Mouse (Mus musculus): ENCODE results near the gene Olfr1057. TPM values are rescaled to one million over a fixed set of nuclear protein-coding genes. Genes with fewer than 3 reads are reported as not detected.
"Not testable (repeated sequence)": the region's sequence is repeated elsewhere in the genome, so short reads cannot be mapped to it uniquely, and the experiment has no call there.

Gene Olfr1057
- polyA plus RNA-seq (2016; fragmentation: Nextera tagmentation; extraction: Ambion mirVana), result not detected in 2 replicates

DNA sequence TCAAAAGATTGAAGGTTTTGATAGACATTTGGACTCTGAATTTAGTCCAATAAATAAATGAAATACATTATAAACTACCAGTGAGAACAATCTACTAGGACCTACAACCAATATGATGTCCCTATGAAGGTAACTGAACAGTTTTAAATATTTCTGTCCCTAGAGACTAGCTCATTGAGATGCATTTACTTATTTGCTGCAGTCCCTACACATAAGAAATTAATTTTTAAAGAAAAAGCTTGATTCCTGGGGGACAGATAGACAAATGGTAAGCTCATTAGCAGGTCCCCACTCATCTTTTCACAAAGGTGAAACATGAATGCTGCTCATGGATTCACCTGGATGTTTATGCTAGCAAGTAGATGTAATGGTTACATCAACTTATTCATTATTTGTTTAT lies at the start of gene Olfr1057:
TSS of gene Olfr1057 (minus strand) at position 101 of the 400 bp plus-strand sequence.
- H3K4me3 ChIP-seq, result no peak within 1 kb of the TSS
- no peak within 1 kb of the TSS for H3K27ac ChIP-seq
- no peaks in the 10 kb centered on the region for H3K36me3 ChIP-seq
- no peaks in the 10 kb centered on the region for H3K9me3 ChIP-seq (replicated peaks)
- H3K27me3 ChIP-seq (ENCODE audit: low read depth, poor library complexity, severe bottlenecking), result no peaks in the 10 kb centered on the region
- H3K4me1 ChIP-seq, result no peaks in the 10 kb centered on the region
- no peak for DNase-seq (ENCODE audit: low spot score)

DNA sequence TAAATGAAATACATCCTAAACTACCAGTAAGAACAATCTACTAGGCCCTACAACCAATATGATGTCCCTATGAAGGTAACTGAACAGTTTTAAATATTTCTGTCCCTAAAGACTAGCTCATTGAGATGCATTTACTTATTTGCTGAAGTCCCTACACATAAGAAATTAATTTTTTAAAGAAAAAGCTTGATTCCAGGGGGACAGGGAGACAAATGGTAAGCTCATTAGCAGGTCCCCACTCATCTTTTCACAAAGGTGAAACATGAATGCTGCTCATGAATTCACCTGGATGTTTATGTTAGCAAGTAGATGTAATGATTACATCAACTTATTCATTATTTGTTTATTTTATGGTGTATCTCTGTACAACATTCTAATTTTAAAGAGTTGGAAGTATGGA lies 48.5 kb upstream of the Olfr1057 start, which contains the start of gene Olfr1062:
TSS of gene Olfr1062 (minus strand) at position 101 of the 400 bp plus-strand sequence.
- H3K36me3 ChIP-seq; H3K9me3 ChIP-seq (replicated peaks); H3K4me3 ChIP-seq; H3K27me3 ChIP-seq (ENCODE audit: low read depth, poor library complexity, severe bottlenecking); H3K4me1 ChIP-seq; H3K27ac ChIP-seq; DNase-seq (ENCODE audit: low spot score): not testable (repeated sequence)

DNA sequence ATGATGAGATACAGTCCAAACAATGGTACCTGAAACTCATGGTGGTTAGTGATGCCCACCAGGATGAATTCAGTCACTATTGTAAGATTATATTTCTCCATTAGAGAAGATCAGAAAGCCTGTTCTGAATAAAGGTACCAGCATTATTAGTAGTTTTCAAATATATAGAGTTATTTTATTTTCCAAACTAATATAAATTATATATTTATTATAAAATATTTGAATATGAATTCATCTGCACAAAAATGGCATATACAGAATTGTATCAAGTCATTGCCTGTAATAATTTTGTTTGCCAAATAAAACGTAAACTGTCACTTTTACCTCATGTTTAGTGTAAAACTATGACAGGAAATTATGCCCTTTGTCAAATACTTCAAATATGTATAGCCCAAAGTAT lies 35.8 kb upstream of the Olfr1057 start, which contains the start of gene Olfr1061:
TSS of gene Olfr1061 (minus strand) at position 101 of the 400 bp plus-strand sequence.
- no peak for DNase-seq (ENCODE audit: low spot score)

DNA sequence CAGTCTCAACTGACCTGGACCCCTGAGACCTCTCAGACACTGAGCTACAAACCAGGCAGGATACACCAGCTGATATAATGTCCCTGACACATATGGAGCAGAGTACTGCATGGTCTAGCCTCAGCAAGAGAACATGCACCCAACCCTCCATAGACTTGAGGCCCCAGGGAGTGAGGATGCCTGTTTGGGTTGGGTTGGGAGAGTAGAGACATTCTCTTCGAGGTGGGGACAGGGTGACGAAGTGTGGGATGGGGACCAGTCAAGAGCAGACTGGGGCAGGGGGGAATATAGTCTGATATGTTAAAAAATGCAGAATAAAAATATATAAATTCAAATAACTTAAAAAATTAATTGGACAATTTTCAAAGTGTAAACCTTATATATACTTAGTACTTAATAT lies 16.9 kb upstream of the Olfr1057 start:
- no peaks in the 10 kb centered on the region for H3K27me3 ChIP-seq (ENCODE audit: low read depth, poor library complexity, severe bottlenecking)
- H3K4me3 ChIP-seq, result no peak overlapping the region
- no peaks in the 10 kb centered on the region for H3K9me3 ChIP-seq (replicated peaks)
- H3K36me3 ChIP-seq, result no peaks in the 10 kb centered on the region
- no peaks in the 10 kb centered on the region for H3K4me1 ChIP-seq
- H3K27ac ChIP-seq, result no peak overlapping the region
- WGBS, result 92% methylated on average over 2 of the region's 2 CpGs
- DNase-seq (ENCODE audit: low spot score), result no peak

More for the DNA sequence above, 35.8 kb upstream of the Olfr1057 start, which contains the start of gene Olfr1061:
- Histone ChIP-seq H3K9me3 (replicated peaks) (no peaks in the 10 kb centered on the region), H3K36me3 (no peaks in the 10 kb centered on the region), H3K27me3 (ENCODE audit: low read depth, poor library complexity, severe bottlenecking) (no peaks in the 10 kb centered on the region), H3K4me3 (no peak within 1 kb of the TSS), H3K4me1 (no peaks in the 10 kb centered on the region), H3K27ac (no peak within 1 kb of the TSS)
- 87% methylated on average over 1 of the region's 1 CpGs for WGBS

DNA sequence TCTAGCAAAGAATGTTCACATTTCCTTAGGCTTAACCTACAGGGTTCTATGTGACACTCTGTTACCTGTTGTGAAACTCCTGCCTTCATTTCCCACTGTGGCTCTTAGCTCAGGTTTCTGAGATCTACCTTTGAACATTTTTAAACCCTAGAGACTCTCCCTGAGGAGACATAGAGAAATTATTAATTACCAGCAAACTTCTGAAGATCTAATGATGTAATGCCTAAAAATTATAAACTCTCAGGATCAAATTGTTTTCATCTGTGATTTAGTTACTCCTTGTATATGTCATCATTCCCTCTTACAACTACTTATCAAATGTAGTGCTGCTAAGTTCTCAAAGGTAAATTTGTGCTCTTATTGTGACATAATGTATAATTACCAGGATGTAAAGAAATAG lies 10.3 kb upstream of the Olfr1057 start, which contains the start of gene Olfr1058:
TSS of gene Olfr1058 (minus strand) at position 101 of the 400 bp plus-strand sequence.
- H3K27me3 ChIP-seq (ENCODE audit: low read depth, poor library complexity, severe bottlenecking); H3K4me3 ChIP-seq; H3K27ac ChIP-seq; DNase-seq (ENCODE audit: low spot score); H3K36me3 ChIP-seq; H3K4me1 ChIP-seq; H3K9me3 ChIP-seq (replicated peaks): not testable (repeated sequence)

DNA sequence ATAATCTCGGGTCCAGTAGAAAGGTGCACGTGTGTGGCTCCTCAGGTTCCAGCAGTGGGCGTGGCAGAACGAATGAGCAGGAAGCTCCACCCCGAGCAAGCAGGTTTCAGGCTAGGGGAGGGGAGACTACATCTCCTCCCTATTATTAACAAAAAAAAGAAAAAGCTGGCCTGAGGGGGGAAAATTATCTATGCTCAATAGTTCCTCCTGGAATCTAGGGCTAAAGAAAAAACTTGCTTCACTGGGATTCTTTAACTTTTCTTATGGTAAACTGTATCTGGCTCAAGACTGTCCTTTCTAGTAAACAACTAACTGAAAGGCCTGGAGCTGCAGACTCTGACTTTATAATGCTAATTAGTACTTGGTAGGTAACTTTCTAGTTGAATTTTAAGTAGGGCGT lies 11.9 kb downstream of the Olfr1057 start:
- not testable (repeated sequence) for H3K27me3 ChIP-seq (ENCODE audit: low read depth, poor library complexity, severe bottlenecking); H3K9me3 ChIP-seq (replicated peaks); H3K36me3 ChIP-seq; H3K27ac ChIP-seq; DNase-seq (ENCODE audit: low spot score); H3K4me1 ChIP-seq; H3K4me3 ChIP-seq
- WGBS, result 50% methylated on average over 1 of the region's 6 CpGs

DNA sequence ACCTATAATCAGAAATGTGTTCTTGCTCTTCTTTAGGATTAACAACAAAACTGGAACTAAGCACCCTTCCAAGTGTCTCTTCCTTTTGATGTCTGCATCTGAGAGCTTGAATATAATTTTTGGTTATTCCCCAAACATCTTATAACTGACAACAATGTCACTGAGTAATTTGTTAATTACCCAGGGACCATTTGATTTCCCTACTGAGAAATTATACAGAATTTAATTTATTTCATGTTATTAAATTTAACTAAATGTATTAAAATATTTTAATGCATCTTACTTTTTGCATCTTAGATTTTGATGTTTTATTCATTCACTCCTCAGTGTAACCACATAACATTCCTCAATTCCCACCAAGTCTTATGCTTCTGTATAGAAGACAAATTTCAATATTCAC lies 15.8 kb downstream of the Olfr1057 start, which contains the start of gene Olfr1056:
TSS of gene Olfr1056 (minus strand) at position 101 of the 400 bp plus-strand sequence.
- Histone ChIP-seq H3K4me3 (no peak within 1 kb of the TSS), H3K4me1 (no peaks in the 10 kb centered on the region), H3K27me3 (ENCODE audit: low read depth, poor library complexity, severe bottlenecking) (no peaks in the 10 kb centered on the region), H3K36me3 (no peaks in the 10 kb centered on the region), H3K9me3 (replicated peaks) (no peaks in the 10 kb centered on the region), H3K27ac (no peak within 1 kb of the TSS)
- DNase-seq (ENCODE audit: low spot score), result no peak

DNA sequence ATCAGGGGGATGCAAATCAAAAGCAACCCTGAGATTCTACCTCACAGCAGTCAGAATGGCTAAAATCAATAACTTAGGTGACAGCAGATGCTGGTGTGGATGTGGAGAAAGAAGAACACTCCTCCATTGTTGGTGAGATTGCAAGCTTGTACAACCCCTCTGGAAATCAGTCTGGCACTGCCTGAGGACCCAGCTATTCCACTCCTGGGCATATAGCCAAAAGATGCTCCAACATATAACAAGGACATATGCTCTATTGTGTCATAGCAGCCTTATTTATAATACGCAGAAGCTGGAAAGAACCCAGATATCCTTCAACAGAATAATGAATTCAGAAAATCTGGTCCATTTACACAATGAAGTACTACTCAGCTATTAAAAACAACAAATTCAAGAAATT lies 26.4 kb downstream of the Olfr1057 start:
- DNase-seq (ENCODE audit: low spot score); H3K4me3 ChIP-seq; H3K4me1 ChIP-seq; H3K36me3 ChIP-seq; H3K9me3 ChIP-seq (replicated peaks); H3K27ac ChIP-seq; H3K27me3 ChIP-seq (ENCODE audit: low read depth, poor library complexity, severe bottlenecking): not testable (repeated sequence)
- WGBS, result 92% methylated on average over 1 of the region's 1 CpGs

DNA sequence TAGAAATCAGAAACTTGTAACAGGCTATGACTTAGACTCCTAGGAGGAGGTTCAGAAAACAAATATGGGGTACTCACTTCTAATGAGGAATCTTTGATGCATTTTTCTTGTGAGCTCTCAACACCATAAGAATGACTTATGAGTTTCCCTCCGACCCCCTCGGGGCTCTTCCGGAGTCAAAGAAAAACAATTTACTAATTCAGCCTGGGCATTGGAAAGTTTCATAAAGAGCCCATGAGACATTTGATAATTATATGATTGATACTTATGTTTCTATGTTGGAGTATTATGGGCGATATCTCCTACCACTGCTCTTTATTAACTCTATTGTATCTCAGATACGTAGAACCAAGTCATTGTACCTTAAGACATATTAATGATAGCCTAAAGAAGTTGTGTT lies 28.0 kb downstream of the Olfr1057 start, which contains the start of gene Olfr1055:
TSS of gene Olfr1055 (minus strand) at position 101 of the 400 bp plus-strand sequence.
- Histone ChIP-seq H3K4me1 (no peaks in the 10 kb centered on the region), H3K27me3 (ENCODE audit: low read depth, poor library complexity, severe bottlenecking) (no peaks in the 10 kb centered on the region), H3K27ac (no peak within 1 kb of the TSS), H3K9me3 (replicated peaks) (no peaks in the 10 kb centered on the region), H3K36me3 (no peaks in the 10 kb centered on the region), H3K4me3 (no peak within 1 kb of the TSS)
- no peak for DNase-seq (ENCODE audit: low spot score)
- 94% methylated on average over 5 of the region's 5 CpGs for WGBS

DNA sequence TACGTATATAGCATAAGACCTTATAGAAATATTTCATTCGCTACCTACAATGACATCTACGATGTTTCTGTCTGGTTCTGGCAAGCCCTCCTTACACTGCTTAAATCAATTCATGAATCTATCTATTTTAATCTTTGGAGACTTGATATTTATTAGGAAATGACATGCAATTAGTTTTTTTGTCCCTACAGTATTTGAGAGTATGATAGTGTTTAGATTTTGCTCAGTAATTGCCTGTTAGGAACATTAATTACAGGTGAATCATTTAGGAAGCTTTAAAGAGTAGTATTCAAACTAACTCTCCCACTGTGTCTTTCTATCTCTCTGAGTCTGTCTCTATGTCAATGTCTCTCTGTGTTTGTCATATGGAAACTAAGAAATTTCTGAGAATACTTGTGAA lies 42.9 kb downstream of the Olfr1057 start, which contains the start of gene Olfr1054:
TSS of gene Olfr1054 (minus strand) at position 101 of the 400 bp plus-strand sequence.
- H3K27me3 ChIP-seq (ENCODE audit: low read depth, poor library complexity, severe bottlenecking), result no peaks in the 10 kb centered on the region
- H3K27ac ChIP-seq, result no peak within 1 kb of the TSS
- WGBS, result 84% methylated on average over 3 of the region's 3 CpGs

More for the DNA sequence above, 42.9 kb downstream of the Olfr1057 start, which contains the start of gene Olfr1054:
- Histone ChIP-seq H3K4me3 (no peak within 1 kb of the TSS), H3K9me3 (replicated peaks) (no peaks in the 10 kb centered on the region), H3K4me1 (no peaks in the 10 kb centered on the region), H3K36me3 (no peaks in the 10 kb centered on the region)
- DNase-seq (ENCODE audit: low spot score), result no peak

Other genes starting within 250 kb of the Olfr1057 start
- gene Olfr1039, start 242.5 kb downstream of the Olfr1057 start, polyA plus RNA-seq (2016; fragmentation: Nextera tagmentation; extraction: Ambion mirVana), result not detected in 2 replicates
- not detected in 2 replicates for gene Olfr1040, start 231.7 kb downstream of the Olfr1057 start, polyA plus RNA-seq (2016; fragmentation: Nextera tagmentation; extraction: Ambion mirVana)
- gene Olfr1042, start 216.6 kb downstream of the Olfr1057 start, polyA plus RNA-seq (2016; fragmentation: Nextera tagmentation; extraction: Ambion mirVana), result not detected in 2 replicates
- not detected in 2 replicates for gene Olfr1043, start 210.9 kb downstream of the Olfr1057 start, polyA plus RNA-seq (2016; fragmentation: Nextera tagmentation; extraction: Ambion mirVana)
- not detected in 2 replicates for gene Olfr1044, start 200.6 kb downstream of the Olfr1057 start, polyA plus RNA-seq (2016; fragmentation: Nextera tagmentation; extraction: Ambion mirVana)
- not detected in 2 replicates for gene Olfr52, start 192.7 kb downstream of the Olfr1057 start, polyA plus RNA-seq (2016; fragmentation: Nextera tagmentation; extraction: Ambion mirVana)
- not detected in 2 replicates for gene Olfr1045, start 175.4 kb downstream of the Olfr1057 start, polyA plus RNA-seq (2016; fragmentation: Nextera tagmentation; extraction: Ambion mirVana)
- not detected in 2 replicates for gene Olfr1046, start 159.1 kb downstream of the Olfr1057 start, polyA plus RNA-seq (2016; fragmentation: Nextera tagmentation; extraction: Ambion mirVana)
- gene Olfr1047, start 147.0 kb downstream of the Olfr1057 start, polyA plus RNA-seq (2016; fragmentation: Nextera tagmentation; extraction: Ambion mirVana), result not detected in 2 replicates
- not detected in 2 replicates for gene Olfr1048, start 138.1 kb downstream of the Olfr1057 start, polyA plus RNA-seq (2016; fragmentation: Nextera tagmentation; extraction: Ambion mirVana)
- gene Olfr1049, start 120.1 kb downstream of the Olfr1057 start, polyA plus RNA-seq (2016; fragmentation: Nextera tagmentation; extraction: Ambion mirVana), result not detected in 2 replicates
- not detected in 2 replicates for gene Olfr1051, start 99.3 kb downstream of the Olfr1057 start, polyA plus RNA-seq (2016; fragmentation: Nextera tagmentation; extraction: Ambion mirVana)
- not detected in 2 replicates for gene Olfr1052, start 85.9 kb downstream of the Olfr1057 start, polyA plus RNA-seq (2016; fragmentation: Nextera tagmentation; extraction: Ambion mirVana)
- not detected in 2 replicates for gene Olfr1053, start 63.1 kb downstream of the Olfr1057 start, polyA plus RNA-seq (2016; fragmentation: Nextera tagmentation; extraction: Ambion mirVana)
- gene Olfr1054, start 43.0 kb downstream of the Olfr1057 start, polyA plus RNA-seq (2016; fragmentation: Nextera tagmentation; extraction: Ambion mirVana), result not detected in 2 replicates
- not detected in 2 replicates for gene Olfr1055, start 28.1 kb downstream of the Olfr1057 start, polyA plus RNA-seq (2016; fragmentation: Nextera tagmentation; extraction: Ambion mirVana)
- not detected in 2 replicates for gene Olfr1056, start 15.9 kb downstream of the Olfr1057 start, polyA plus RNA-seq (2016; fragmentation: Nextera tagmentation; extraction: Ambion mirVana)
- not detected in 2 replicates for gene Olfr1058, start 10.2 kb upstream of the Olfr1057 start, polyA plus RNA-seq (2016; fragmentation: Nextera tagmentation; extraction: Ambion mirVana)
- gene Olfr1061, start 35.7 kb upstream of the Olfr1057 start, polyA plus RNA-seq (2016; fragmentation: Nextera tagmentation; extraction: Ambion mirVana), result not detected in 2 replicates
- not detected in 2 replicates for gene Olfr1062, start 48.4 kb upstream of the Olfr1057 start, polyA plus RNA-seq (2016; fragmentation: Nextera tagmentation; extraction: Ambion mirVana)
- gene Olfr1065, start 72.2 kb upstream of the Olfr1057 start, polyA plus RNA-seq (2016; fragmentation: Nextera tagmentation; extraction: Ambion mirVana), result not detected in 2 replicates
- not detected in 2 replicates for gene Olfr1066, start 77.9 kb upstream of the Olfr1057 start, polyA plus RNA-seq (2016; fragmentation: Nextera tagmentation; extraction: Ambion mirVana)
- not detected in 2 replicates for gene Olfr228, start 109.0 kb upstream of the Olfr1057 start, polyA plus RNA-seq (2016; fragmentation: Nextera tagmentation; extraction: Ambion mirVana)
- gene Olfr1076, start 130.1 kb upstream of the Olfr1057 start, polyA plus RNA-seq (2016; fragmentation: Nextera tagmentation; extraction: Ambion mirVana), result not detected in 2 replicates
- not detected in 2 replicates for gene Olfr1079, start 164.1 kb upstream of the Olfr1057 start, polyA plus RNA-seq (2016; fragmentation: Nextera tagmentation; extraction: Ambion mirVana)
- gene Olfr1080, start 179.8 kb upstream of the Olfr1057 start, polyA plus RNA-seq (2016; fragmentation: Nextera tagmentation; extraction: Ambion mirVana), result not detected in 2 replicates
- gene Olfr1082, start 220.6 kb upstream of the Olfr1057 start, polyA plus RNA-seq (2016; fragmentation: Nextera tagmentation; extraction: Ambion mirVana), result not detected in 2 replicates